Mouse (Mus musculus): ENCODE results near the gene Cyp2c69. TPM values are rescaled to one million over a fixed set of nuclear protein-coding genes. Genes with fewer than 3 reads are reported as not detected.
"Not testable (repeated sequence)": the region's sequence is repeated elsewhere in the genome, so short reads cannot be mapped to it uniquely, and the experiment has no call there.

The Cyp2c69 gene
- polyA plus RNA-seq (2015; fragmentation: Nextera tagmentation; extraction: Ambion mirVana): not detected in 2 replicates

DNA sequence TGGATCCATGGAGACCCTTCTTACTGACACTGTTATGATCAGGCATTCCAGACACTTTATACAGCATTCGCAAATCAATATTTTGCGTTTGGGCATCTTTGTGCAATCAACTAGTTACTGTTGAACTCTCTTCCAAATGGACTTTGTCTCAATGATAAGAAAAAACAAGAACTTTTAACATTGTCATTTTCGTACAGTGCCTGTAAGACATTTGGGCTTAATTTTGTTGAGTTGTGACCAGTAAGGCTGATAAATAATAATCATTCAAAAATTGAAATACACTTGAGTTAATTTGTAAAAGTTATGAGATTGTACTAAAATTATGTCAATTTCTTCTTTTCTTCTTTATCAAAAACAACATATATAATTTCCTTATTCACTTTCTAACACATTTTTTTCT is at the start of gene Cyp2c69:
Cyp2c69 (minus strand) TSS at position 101 of the 400 bp plus-strand sequence.
- H3K4me3 ChIP-seq; H3K27ac ChIP-seq; H3K9ac ChIP-seq; H3K4me2 ChIP-seq; H3K36me3 ChIP-seq (ENCODE audit: poor library complexity, severe bottlenecking); ATAC-seq; H3K9me3 ChIP-seq (replicated peaks); H3K4me1 ChIP-seq; H3K27me3 ChIP-seq: not testable (repeated sequence)
- WGBS: 95% methylated on average over 3 of the region's 3 CpGs

DNA sequence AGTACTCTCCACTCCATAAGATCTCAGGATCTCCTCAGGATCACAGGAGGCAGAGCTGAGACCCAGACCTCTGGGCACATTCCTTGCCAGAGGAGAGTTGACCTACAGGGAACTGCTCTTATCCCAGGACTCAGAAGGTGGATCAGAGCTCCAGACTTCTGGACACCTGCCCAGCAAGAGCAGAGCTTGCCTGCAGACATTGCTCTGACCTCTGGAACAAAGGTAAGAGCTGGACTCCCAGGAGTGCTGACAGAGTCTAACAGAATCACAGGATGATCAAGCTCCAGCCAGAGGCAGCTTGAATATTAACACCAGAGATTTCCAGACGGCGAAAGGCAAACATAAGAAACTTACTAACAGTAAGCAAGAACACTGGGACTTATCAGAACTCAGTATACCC is 48.8 kb upstream of the Cyp2c69 start:
- ATAC-seq: no peak
- no peaks in the 10 kb centered on the region for H3K4me1 ChIP-seq
- H3K27me3 ChIP-seq: no peaks in the 10 kb centered on the region
- no peak overlapping the region for H3K4me2 ChIP-seq
- no peak overlapping the region for H3K9ac ChIP-seq
- no peak overlapping the region for H3K27ac ChIP-seq
- no peak overlapping the region for H3K4me3 ChIP-seq
- H3K36me3 ChIP-seq (ENCODE audit: poor library complexity, severe bottlenecking): no peaks in the 10 kb centered on the region
- no peaks in the 10 kb centered on the region; the same call in 1 of the 2 replicates for H3K9me3 ChIP-seq (replicated peaks)
- WGBS: 95% methylated on average over 2 of the region's 2 CpGs

DNA sequence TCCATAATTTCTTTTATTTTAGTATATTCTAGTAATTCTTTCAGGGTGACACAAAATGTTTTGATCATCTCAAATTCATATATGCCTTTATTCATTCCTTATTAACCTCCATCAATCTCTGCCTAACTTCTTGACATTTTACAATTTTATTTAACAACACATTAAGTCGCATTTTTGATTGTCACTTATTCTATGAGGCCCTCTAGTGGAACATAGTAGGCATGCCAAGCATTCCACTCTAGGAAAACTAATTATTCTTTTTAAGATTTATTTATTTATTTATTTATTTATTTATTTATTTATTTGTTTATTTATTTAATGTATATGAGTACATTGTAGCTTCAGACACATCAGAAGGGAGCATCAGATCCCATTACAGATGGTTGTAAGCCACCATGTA is 43.4 kb upstream of the Cyp2c69 start:
- Histone ChIP-seq H3K9me3 (replicated peaks) (no peaks in the 10 kb centered on the region), H3K36me3 (ENCODE audit: poor library complexity, severe bottlenecking) (no peaks in the 10 kb centered on the region), H3K9ac (no peak overlapping the region), H3K27me3 (no peaks in the 10 kb centered on the region), H3K4me3 (no peak overlapping the region), H3K4me2 (no peak overlapping the region), H3K27ac (no peak overlapping the region), H3K4me1 (no peaks in the 10 kb centered on the region)
- ATAC-seq: no peak
- 58% methylated on average over 1 of the region's 1 CpGs for WGBS

DNA sequence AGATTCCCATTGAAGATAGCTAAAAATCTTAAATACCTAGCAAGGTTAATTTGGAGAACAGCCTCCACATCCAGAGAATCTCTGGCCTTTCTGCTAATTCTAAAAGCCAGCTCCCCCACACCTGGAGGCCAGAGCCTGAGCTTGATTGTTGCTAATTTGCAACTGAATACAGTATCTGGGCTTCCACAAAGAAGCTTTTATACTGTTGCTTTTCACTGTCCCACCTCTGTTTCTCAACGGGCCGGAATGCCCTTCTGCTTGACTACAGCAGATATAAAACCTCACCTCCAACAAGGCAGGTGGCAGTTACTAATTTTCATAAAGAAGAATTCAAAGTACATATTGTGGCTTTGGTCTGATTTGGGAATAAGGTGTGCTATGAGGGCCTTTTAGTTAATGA is 15.1 kb upstream of the Cyp2c69 start:
- no peak for ATAC-seq
- H3K9ac ChIP-seq: no peak overlapping the region
- H3K36me3 ChIP-seq (ENCODE audit: poor library complexity, severe bottlenecking): no peaks in the 10 kb centered on the region
- no peak overlapping the region for H3K27ac ChIP-seq
- no peaks in the 10 kb centered on the region for H3K27me3 ChIP-seq
- H3K4me1 ChIP-seq: no peaks in the 10 kb centered on the region
- no peak overlapping the region for H3K4me3 ChIP-seq
- no peak overlapping the region for H3K4me2 ChIP-seq
- WGBS: 66% methylated on average over 2 of the region's 2 CpGs
- H3K9me3 ChIP-seq (replicated peaks): peaks cover 14% of the 10 kb centered on the region; the same call in 1 of the 2 replicates

DNA sequence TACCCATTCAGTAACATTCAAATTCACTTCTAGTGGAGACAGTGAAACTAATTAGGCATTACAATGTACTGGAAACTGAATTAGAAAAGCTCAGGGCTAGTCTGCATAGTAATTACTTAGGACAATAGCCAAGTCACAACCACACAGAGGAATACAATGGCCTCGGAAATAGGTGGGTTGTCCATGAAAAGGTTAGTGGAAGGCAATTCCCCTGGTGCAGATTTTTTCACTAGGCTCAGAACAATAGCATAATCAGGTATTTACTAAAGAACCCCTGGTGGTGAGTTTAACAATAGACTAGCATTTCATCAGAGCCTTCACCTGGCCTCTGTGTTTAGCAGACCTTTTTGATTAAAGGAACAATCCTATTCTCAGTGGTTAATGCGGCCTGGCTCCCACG is 3.5 kb upstream of the Cyp2c69 start:
- H3K36me3 ChIP-seq (ENCODE audit: poor library complexity, severe bottlenecking); H3K9me3 ChIP-seq (replicated peaks); H3K9ac ChIP-seq; ATAC-seq; H3K4me2 ChIP-seq; H3K27ac ChIP-seq; H3K27me3 ChIP-seq; H3K4me1 ChIP-seq; H3K4me3 ChIP-seq: not testable (repeated sequence)
- 63% methylated on average over 3 of the region's 3 CpGs for WGBS

DNA sequence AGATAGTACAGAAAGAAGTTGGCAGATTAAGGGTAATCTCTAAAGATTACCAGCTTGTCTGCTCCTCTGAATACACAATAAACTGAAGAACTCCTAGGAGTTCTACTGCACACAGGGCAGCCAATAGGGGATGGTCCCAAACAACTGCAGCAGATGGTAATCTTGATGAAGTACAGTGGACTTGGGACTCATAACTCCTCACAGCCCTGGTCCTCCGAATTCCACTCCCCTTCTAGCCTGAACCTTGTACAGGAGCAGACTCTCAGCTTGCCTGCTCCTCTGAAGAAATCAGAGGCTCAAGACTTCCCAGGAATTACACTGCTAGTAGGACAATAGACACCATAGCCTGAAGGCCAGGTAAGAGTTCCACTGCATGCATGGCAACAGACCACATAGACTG is 20.5 kb downstream of the Cyp2c69 start:
- no peak overlapping the region for H3K4me2 ChIP-seq
- no peak for ATAC-seq
- 67% methylated on average over 1 of the region's 1 CpGs for WGBS

DNA sequence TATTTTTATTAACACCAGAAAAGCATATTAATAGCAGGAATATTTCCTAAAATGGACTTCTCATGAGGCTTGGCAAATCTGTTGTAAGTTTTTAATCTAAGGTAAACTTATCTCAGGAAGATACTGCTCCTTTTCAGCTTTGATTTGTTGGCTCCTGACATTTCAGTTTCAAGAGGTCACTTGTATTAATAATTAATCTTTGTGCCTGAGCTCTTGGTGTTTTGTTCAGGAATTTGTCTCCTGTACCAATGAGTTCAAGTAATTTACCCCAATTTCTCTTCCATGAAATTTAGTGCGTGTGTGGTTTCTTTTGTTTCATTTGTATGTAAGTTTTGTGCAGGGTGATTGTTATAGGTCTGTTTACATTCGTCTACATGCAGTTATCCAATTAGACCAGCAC is 65.7 kb downstream of the Cyp2c69 start:
- H3K27me3 ChIP-seq; H3K4me2 ChIP-seq; H3K4me3 ChIP-seq; H3K9ac ChIP-seq; ATAC-seq; H3K9me3 ChIP-seq (replicated peaks); H3K27ac ChIP-seq; H3K36me3 ChIP-seq (ENCODE audit: poor library complexity, severe bottlenecking); H3K4me1 ChIP-seq: not testable (repeated sequence)
- 79% methylated on average over 2 of the region's 2 CpGs for WGBS

More for the DNA sequence above, 20.5 kb downstream of the Cyp2c69 start:
- no peaks in the 10 kb centered on the region for H3K4me1 ChIP-seq
- H3K27me3 ChIP-seq: no peaks in the 10 kb centered on the region
- H3K36me3 ChIP-seq (ENCODE audit: poor library complexity, severe bottlenecking): no peaks in the 10 kb centered on the region
- no peak overlapping the region for H3K4me3 ChIP-seq
- H3K9me3 ChIP-seq (replicated peaks): no peaks in the 10 kb centered on the region
- H3K27ac ChIP-seq: no peak overlapping the region
- H3K9ac ChIP-seq: no peak overlapping the region

DNA sequence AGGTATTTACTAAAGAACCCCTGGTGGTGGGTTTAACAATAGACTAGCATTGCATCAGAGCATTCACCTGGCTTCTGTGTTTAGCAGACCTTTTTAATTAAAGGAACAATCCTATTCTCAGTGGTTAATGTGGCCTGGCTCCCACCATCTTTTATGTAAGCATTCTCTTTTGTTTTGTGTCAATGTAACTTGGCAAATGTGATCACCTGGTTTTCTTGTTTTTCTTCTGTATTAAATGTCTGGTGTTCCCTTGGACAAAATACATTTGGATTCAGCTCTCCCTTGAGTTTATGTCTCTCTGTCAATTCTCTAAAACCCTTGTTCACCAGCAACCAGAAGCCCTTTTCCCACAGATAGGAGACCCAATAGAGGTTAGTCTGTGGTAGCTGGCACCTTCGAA is 70.2 kb downstream of the Cyp2c69 start:
- WGBS: 91% methylated on average over 1 of the region's 1 CpGs
- H3K4me2 ChIP-seq; H3K27ac ChIP-seq; H3K27me3 ChIP-seq; H3K9ac ChIP-seq; H3K36me3 ChIP-seq (ENCODE audit: poor library complexity, severe bottlenecking); H3K9me3 ChIP-seq (replicated peaks); ATAC-seq; H3K4me3 ChIP-seq; H3K4me1 ChIP-seq: not testable (repeated sequence)

DNA sequence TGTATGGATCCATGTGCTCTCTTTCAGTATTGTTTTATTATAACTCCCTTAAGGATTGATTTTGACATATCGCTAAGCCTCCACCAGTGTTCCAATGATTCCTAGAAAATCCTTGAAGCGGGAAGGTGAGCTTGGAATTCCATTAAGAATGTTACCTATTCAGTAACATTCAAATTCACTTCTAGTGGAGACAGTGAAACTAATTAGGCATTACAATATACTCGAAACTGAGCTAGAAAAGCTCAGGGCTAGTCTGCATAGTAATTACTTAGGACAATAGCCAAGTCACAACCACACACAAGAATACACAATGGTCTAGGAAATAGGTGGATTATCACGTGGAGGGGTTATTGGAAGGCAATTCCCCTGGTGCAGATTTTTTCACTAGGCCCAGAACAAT is 70.6 kb downstream of the Cyp2c69 start:
- not testable (repeated sequence) for H3K9me3 ChIP-seq (replicated peaks); ATAC-seq; H3K27ac ChIP-seq; H3K36me3 ChIP-seq (ENCODE audit: poor library complexity, severe bottlenecking); H3K4me1 ChIP-seq; H3K4me3 ChIP-seq; H3K27me3 ChIP-seq; H3K9ac ChIP-seq; H3K4me2 ChIP-seq
- 42% methylated on average over 4 of the region's 4 CpGs for WGBS

DNA sequence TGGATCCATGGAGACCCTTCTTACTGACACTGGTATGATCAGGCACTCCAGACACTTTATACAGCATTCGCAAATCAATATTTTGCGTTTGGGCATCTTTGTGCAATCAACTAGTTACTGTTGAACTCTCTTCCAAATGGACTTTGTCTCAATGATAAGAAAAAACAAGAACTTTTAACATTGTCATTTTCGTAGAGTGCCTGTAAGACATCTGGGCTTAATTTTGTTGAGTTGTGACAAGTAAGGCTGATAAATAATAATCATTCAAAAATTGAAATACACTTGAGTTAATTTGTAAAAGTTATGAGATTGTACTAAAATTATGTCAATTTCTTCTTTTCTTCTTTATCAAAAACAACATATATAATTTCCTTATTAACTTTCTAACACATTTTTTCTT is 73.9 kb downstream of the Cyp2c69 start, which contains the start of gene Cyp2c40:
Cyp2c40 (minus strand) TSS at position 101 of the 400 bp plus-strand sequence.
- H3K4me1 ChIP-seq; H3K4me3 ChIP-seq; H3K9me3 ChIP-seq (replicated peaks); H3K4me2 ChIP-seq; H3K27ac ChIP-seq; ATAC-seq; H3K36me3 ChIP-seq (ENCODE audit: poor library complexity, severe bottlenecking); H3K9ac ChIP-seq; H3K27me3 ChIP-seq: not testable (repeated sequence)
- WGBS: 92% methylated on average over 3 of the region's 3 CpGs

Other genes starting within 250 kb of the Cyp2c69 start
- not detected in 2 replicates for gene Cyp2c67, start 237.7 kb downstream of the Cyp2c69 start, polyA plus RNA-seq (2015; fragmentation: Nextera tagmentation; extraction: Ambion mirVana)
- 0.10 TPM in 1 of 2 replicates, not detected in the other for gene Cyp2c68, start 145.7 kb downstream of the Cyp2c69 start, polyA plus RNA-seq (2015; fragmentation: Nextera tagmentation; extraction: Ambion mirVana)
- gene Cyp2c40, start 74.0 kb downstream of the Cyp2c69 start, polyA plus RNA-seq (2015; fragmentation: Nextera tagmentation; extraction: Ambion mirVana): not detected in 2 replicates
- gene Cyp2c37, start 105.6 kb upstream of the Cyp2c69 start, polyA plus RNA-seq (2015; fragmentation: Nextera tagmentation; extraction: Ambion mirVana): not detected in 2 replicates
- gene Cyp2c54, start 187.0 kb upstream of the Cyp2c69 start, polyA plus RNA-seq (2015; fragmentation: Nextera tagmentation; extraction: Ambion mirVana): not detected in 2 replicates
- not detected in 2 replicates for gene Cyp2c50, start 202.9 kb upstream of the Cyp2c69 start, polyA plus RNA-seq (2015; fragmentation: Nextera tagmentation; extraction: Ambion mirVana)